Mouse (Mus musculus) limb, embryonic 12.5 days (tissue): Measurements from ENCODE around the gene Dnajb5. TPM values are rescaled to one million over a fixed set of nuclear protein-coding genes. Genes with fewer than 3 reads are reported as not detected.

ENCODE experiments used
- ATAC-seq: fragments of 200-750 bp; cut with Nextera tagmentation; 2 replicates; pipeline ENCODE4 v1.8.0; 2017; ENCODE audit warnings: low read depth, moderate TSS enrichment; ENCODE audit not compliant: insufficient number of reproducible peaks, insufficient read depth, low FRiP score, low TSS enrichment
- H3K27ac ChIP-seq: fragments of 300-500 bp; sonication (generic); 2 replicates; pipeline ENCODE4 v1.5.1; 2016; ENCODE audit warnings: mild to moderate bottlenecking, moderate library complexity
- H3K27me3 ChIP-seq: fragments of 300-500 bp; sonication (generic); 2 replicates; pipeline ENCODE4 v1.6.1; 2016; ENCODE audit warnings: mild to moderate bottlenecking, moderate library complexity
- H3K36me3 ChIP-seq: fragments of 300-500 bp; sonication (generic); 2 replicates; pipeline ENCODE4 v1.6.1; 2016; ENCODE audit warnings: mild to moderate bottlenecking, moderate library complexity
- H3K4me1 ChIP-seq: fragments of 300-500 bp; sonication (generic); replicated peaks from 2 replicates; pipeline ENCODE4 v1.6.1; 2016
- H3K4me2 ChIP-seq: fragments of 300-500 bp; sonication (generic); 2 replicates; pipeline ENCODE4 v1.6.1; 2016; ENCODE audit warnings: mild to moderate bottlenecking, moderate library complexity
- H3K4me3 ChIP-seq: fragments of 300-500 bp; sonication (generic); replicated peaks from 2 replicates; pipeline ENCODE4 v1.5.1; 2016; ENCODE audit warnings: mild to moderate bottlenecking
- H3K9ac ChIP-seq: fragments of 300-500 bp; sonication (generic); replicated peaks from 2 replicates; pipeline ENCODE4 v1.6.1; 2016; ENCODE audit warnings: mild to moderate bottlenecking, moderate library complexity
- H3K9me3 ChIP-seq: fragments of 300-500 bp; sonication (generic); 2 replicates; pipeline ENCODE4 v1.6.1; 2016; ENCODE audit warnings: mild to moderate bottlenecking, moderate library complexity
- WGBS: fragments of 180-500 bp; shearing (Covaris S2); methylation state at CpG from one replicate; pipeline ENCODE4 v1.1.7; 2016; 5-methylcytosine and 5-hydroxymethylcytosine counted together
- polyA plus RNA-seq: library from polyadenylated mRNA; unstranded; fragments of >200 nt; fragmentation: Nextera tagmentation; extraction: Ambion mirVana; gene quantifications from 2 replicates; pipeline ENCODE4 v1.2.1, GENCODE M21; 2016

The Dnajb5 gene
- polyA plus RNA-seq, 1 experiment from 2014 or later = 6.6 TPM

DNA sequence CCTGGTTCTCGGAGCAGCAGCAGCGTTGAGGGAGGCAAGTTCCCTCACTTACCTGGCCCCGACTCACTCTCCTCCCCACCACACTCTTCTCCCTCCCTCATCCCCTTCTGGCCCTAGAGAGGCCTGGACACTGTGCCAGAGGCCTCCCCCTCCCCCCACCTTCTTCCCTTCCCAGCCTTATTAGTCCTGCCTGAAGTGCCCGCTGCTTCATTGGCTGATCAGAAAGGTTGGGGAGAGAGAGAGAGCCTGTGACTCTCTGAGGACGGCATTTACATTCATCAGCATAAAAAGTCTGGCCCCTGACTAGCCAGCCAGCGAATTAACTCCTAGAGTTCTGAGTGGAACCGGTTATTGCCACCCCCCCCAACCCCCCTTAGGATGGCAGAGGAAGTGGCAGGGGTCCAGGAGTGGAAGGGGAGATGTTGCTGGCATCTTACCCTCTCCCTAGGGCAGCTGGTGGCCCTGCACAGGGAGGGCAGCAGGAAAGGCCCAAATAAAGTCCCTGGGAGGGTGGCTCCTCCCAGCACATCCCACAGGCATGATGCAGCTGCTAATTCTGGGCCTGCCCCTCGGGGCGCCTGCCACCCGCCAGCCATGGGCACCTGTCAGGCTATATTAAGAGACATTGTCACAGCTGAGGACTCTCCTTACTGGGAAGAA, 4.0 kb downstream of the Dnajb5 start:
- H3K4me2 ChIP-seq = no peak overlapping the region
- H3K9me3 ChIP-seq = no peaks in the 10 kb centered on the region
- H3K36me3 ChIP-seq = peaks cover 40% of the 10 kb centered on the region
- H3K9ac ChIP-seq = no peak overlapping the region
- H3K27me3 ChIP-seq = peaks cover 6% of the 10 kb centered on the region
- H3K4me3 ChIP-seq = no peak overlapping the region
- ATAC-seq = no peak
- 21% methylated on average over 10 of the region's 10 CpGs for WGBS
- H3K4me1 ChIP-seq = peaks cover 39% of the 10 kb centered on the region
- H3K27ac ChIP-seq = no peak overlapping the region

DNA sequence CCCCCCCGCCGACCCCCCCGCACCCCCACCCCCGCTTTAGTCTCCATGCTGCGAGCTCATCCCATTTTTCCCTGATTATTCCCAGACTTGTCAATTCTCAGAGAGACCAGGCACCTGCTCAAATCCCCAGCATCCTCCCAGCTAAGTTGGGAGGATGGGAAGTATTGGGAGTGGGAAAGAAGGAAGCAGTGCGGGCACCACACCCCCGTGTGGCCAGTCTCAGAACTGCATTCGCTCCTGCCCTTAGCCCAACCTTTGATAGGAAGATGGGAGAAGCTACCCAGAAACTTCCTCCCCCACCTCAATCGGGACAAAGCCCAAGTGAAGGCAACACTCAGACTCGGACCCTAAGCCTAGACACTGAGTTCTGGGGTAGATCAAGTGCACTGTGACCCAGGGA, 4.7 kb downstream of the Dnajb5 start:
- peaks cover 40% of the 10 kb centered on the region for H3K36me3 ChIP-seq
- no peak overlapping the region for H3K9ac ChIP-seq
- H3K4me1 ChIP-seq = peaks cover 32% of the 10 kb centered on the region
- no peak for ATAC-seq
- no peak overlapping the region for H3K27ac ChIP-seq
- no peak overlapping the region for H3K4me3 ChIP-seq
- H3K4me2 ChIP-seq = no peak overlapping the region
- WGBS = 7% methylated on average over 10 of the region's 10 CpGs
- H3K27me3 ChIP-seq = no peaks in the 10 kb centered on the region
- no peaks in the 10 kb centered on the region for H3K9me3 ChIP-seq

DNA sequence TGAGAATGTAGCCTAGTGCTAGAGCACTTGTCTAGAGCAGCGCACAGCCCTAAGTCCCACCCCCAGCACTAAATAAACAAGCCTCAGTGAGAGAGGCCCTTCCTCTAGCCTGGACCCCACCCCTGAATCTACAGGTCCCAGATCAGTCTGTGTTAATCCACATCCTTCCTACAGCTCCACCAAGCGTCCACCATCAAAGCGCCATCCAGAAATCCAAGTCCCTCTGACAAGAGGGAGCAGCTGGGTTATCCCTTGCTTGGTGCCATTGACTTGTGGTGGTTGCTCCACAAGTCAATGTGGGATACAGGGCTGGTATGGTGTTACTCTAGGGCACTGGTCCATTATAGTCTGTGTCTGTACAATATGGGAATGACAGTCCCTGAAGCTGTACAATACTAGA, 5.6 kb downstream of the Dnajb5 start:
- H3K9me3 ChIP-seq = no peaks in the 10 kb centered on the region
- H3K27ac ChIP-seq = no peak overlapping the region

DNA sequence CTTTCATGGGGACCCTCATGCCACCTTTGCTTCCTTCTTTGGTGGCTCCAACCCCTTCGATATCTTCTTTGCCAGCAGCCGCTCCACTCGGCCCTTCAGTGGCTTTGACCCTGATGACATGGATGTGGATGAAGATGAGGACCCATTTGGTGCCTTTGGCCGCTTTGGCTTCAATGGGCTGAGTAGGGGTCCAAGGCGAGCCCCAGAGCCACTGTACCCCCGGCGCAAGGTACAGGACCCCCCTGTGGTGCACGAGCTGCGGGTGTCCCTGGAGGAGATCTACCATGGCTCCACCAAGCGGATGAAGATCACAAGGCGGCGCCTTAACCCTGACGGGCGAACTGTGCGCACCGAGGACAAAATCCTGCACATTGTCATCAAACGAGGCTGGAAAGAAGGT, 7.0 kb downstream of the Dnajb5 start:
- no peak overlapping the region for H3K4me3 ChIP-seq
- peaks cover 40% of the 10 kb centered on the region for H3K36me3 ChIP-seq
- ATAC-seq = no peak
- 93% methylated on average over 17 of the region's 17 CpGs for WGBS
- no peak overlapping the region for H3K4me2 ChIP-seq
- no peak overlapping the region for H3K9ac ChIP-seq
- H3K9me3 ChIP-seq = no peaks in the 10 kb centered on the region
- H3K4me1 ChIP-seq = peaks cover 17% of the 10 kb centered on the region
- no peak overlapping the region for H3K27ac ChIP-seq
- H3K27me3 ChIP-seq = no peaks in the 10 kb centered on the region

More for the DNA sequence above, 5.6 kb downstream of the Dnajb5 start:
- 87% methylated on average over 3 of the region's 3 CpGs for WGBS
- Histone ChIP-seq H3K4me2 (no peak overlapping the region), H3K9ac (no peak overlapping the region), H3K4me1 (peaks cover 31% of the 10 kb centered on the region), H3K36me3 (peaks cover 40% of the 10 kb centered on the region), H3K27me3 (no peaks in the 10 kb centered on the region), H3K4me3 (no peak overlapping the region)
- no peak for ATAC-seq

DNA sequence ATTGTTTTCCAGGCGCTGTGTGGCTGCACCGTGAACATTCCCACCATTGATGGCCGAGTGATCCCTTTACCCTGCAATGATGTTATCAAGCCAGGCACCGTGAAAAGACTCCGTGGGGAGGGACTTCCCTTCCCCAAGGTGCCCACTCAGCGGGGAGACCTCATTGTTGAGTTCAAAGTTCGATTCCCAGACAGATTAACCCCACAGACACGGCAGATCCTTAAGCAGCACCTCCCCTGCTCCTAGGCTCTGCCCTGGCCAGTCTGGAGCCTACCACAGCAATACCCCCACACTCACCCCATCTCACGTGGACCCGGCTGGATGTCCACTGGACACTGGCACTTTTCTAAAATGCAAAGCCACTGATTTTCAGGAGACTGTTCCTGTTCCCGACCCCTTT, 7.7 kb downstream of the Dnajb5 start:
- 89% methylated on average over 11 of the region's 11 CpGs for WGBS
- Histone ChIP-seq H3K9me3 (no peaks in the 10 kb centered on the region), H3K4me3 (no peak overlapping the region), H3K36me3 (peaks cover 40% of the 10 kb centered on the region), H3K27me3 (no peaks in the 10 kb centered on the region), H3K4me2 (no peak overlapping the region), H3K4me1 (peaks cover 11% of the 10 kb centered on the region), H3K9ac (no peak overlapping the region), H3K27ac (no peak overlapping the region)
- no peak for ATAC-seq

DNA sequence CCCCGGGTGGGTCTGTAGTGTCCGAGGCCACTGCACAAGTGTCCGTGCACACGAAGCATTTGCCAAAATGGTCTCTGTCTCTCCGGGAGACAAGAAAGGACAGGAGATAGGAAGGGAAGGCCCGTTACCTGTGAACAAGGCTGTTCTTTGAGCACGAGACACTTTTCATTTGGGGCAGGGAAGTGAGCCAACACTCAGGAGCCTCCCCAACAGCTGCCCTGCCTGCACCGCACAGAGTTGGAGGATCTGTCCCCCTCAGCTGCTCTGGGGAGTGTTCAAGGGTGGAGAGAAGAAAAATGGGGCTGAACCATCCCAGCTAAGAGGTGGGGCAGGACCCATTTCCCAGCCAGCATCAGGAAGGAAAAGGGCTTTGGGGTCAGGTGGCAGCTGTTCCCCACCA, 8.4 kb downstream of the Dnajb5 start:
- 90% methylated on average over 8 of the region's 8 CpGs for WGBS

DNA sequence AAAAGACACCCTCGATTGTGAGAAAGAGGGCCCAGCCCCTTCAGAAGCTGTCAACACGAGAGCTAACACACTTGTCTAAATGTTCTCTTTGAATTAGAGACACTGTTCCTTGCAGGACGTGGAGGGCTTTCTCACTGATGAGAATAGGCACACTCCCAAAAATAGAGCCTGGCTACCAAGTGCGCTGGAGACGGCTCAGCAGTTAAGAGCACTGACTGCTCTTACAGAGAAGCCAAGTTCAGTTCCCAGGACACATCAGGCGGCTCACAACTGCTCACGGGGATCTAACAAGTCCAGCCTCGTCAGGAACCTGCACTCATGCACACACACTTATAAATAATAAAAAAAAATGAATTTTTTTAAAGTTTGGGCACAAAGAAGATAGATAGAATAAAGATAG, 9.3 kb downstream of the Dnajb5 start:
- Histone ChIP-seq H3K36me3 (peaks cover 32% of the 10 kb centered on the region), H3K27ac (no peak overlapping the region), H3K4me3 (no peak overlapping the region), H3K4me1 (no peaks in the 10 kb centered on the region), H3K4me2 (no peak overlapping the region), H3K27me3 (no peaks in the 10 kb centered on the region), H3K9me3 (no peaks in the 10 kb centered on the region), H3K9ac (no peak overlapping the region)
- no peak for ATAC-seq
- 73% methylated on average over 8 of the region's 8 CpGs for WGBS

More for the DNA sequence above, 8.4 kb downstream of the Dnajb5 start:
- H3K27ac ChIP-seq = no peak overlapping the region
- H3K4me1 ChIP-seq = peaks cover 10% of the 10 kb centered on the region
- H3K9me3 ChIP-seq = no peaks in the 10 kb centered on the region
- no peak overlapping the region for H3K4me3 ChIP-seq
- no peak overlapping the region for H3K9ac ChIP-seq
- H3K27me3 ChIP-seq = no peaks in the 10 kb centered on the region
- peaks cover 40% of the 10 kb centered on the region for H3K36me3 ChIP-seq
- no peak overlapping the region for H3K4me2 ChIP-seq
- ATAC-seq = no peak

DNA sequence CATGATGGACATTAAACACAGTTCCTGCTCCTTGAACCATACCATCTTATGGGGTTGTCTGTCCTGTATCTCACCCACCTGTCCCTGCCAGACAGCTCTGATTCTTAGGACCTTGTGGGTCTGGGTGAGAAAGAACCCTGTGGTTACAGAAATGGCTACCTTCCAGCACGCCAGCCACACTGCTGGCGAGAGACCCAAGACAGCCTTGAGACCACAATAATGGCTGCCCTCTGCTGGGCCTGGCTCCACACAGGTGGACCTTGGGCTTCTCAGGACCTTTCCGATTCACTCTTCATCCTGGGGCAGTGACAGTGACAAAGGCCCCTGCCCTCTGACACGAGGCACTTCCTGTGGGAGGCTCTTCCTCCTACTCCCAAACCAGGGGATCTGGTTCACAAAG, 9.8 kb downstream of the Dnajb5 start:
- H3K4me1 ChIP-seq = no peaks in the 10 kb centered on the region
- no peak overlapping the region for H3K4me3 ChIP-seq
- WGBS = 71% methylated on average over 4 of the region's 4 CpGs
- no peaks in the 10 kb centered on the region for H3K27me3 ChIP-seq
- peaks cover 32% of the 10 kb centered on the region for H3K36me3 ChIP-seq
- H3K4me2 ChIP-seq = no peak overlapping the region
- ATAC-seq = no peak
- no peak overlapping the region for H3K27ac ChIP-seq
- no peak overlapping the region for H3K9ac ChIP-seq
- no peaks in the 10 kb centered on the region for H3K9me3 ChIP-seq

DNA sequence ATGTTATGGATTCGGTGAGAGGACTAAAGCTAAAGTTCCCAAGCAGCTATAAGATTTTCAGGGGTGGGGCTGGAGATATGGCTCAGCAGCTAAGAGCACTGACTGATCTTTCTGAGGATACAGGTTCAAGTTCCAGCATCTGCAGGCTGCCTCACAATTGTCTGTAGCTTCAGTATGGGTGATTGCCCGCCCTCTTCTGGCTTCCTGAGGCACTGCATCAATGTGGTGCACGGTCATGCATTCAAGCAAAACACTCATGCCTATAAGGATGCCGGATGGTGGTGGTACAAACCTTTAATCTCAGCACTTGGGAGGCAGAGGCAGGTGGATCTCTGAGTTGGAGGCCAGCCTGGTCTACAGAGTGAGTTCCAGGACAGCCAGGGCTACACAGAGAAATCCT, 12.0 kb downstream of the Dnajb5 start:
- Histone ChIP-seq H3K4me1 (0 out of 2 replicates have a peak, but pooled peaks cover 4% of the 10 kb centered on the region), H3K36me3 (peaks cover 17% of the 10 kb centered on the region), H3K27me3 (0 out of 2 replicates have a peak, but pooled peaks cover 5% of the 10 kb centered on the region), H3K27ac (no peak overlapping the region), H3K4me2 (no peak overlapping the region), H3K9me3 (no peaks in the 10 kb centered on the region), H3K9ac (no peak overlapping the region), H3K4me3 (no peak overlapping the region)
- WGBS = 38% methylated on average over 4 of the region's 4 CpGs
- ATAC-seq = no peak

DNA sequence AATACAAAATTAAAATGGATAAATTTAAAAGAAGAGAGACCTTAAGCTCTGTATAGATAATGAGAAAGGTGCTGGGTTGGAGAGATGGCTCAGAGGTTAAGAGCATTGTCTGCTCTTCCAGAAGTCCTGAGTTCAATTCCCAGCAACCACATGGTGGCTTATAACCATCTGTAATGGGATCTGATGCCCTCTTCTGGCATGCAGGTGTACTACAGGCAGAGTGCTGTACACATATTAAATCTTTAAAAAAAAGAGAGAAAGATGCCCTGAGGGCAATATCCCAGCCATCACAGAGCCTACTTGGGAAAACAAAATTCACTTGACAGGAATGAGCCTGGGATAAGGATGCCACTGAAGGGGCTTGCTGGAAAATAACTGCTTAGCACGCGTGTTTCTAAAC, 13.9 kb downstream of the Dnajb5 start:
- ATAC-seq = no peak
- H3K36me3 ChIP-seq = no peaks in the 10 kb centered on the region
- H3K4me1 ChIP-seq = 0 out of 2 replicates have a peak, but pooled peaks cover 4% of the 10 kb centered on the region
- no peak overlapping the region for H3K9ac ChIP-seq
- H3K4me2 ChIP-seq = no peak overlapping the region
- H3K27me3 ChIP-seq = 0 out of 2 replicates have a peak, but pooled peaks cover 5% of the 10 kb centered on the region
- no peak overlapping the region for H3K4me3 ChIP-seq
- WGBS = 88% methylated on average over 2 of the region's 2 CpGs
- no peak overlapping the region for H3K27ac ChIP-seq
- no peaks in the 10 kb centered on the region for H3K9me3 ChIP-seq

DNA sequence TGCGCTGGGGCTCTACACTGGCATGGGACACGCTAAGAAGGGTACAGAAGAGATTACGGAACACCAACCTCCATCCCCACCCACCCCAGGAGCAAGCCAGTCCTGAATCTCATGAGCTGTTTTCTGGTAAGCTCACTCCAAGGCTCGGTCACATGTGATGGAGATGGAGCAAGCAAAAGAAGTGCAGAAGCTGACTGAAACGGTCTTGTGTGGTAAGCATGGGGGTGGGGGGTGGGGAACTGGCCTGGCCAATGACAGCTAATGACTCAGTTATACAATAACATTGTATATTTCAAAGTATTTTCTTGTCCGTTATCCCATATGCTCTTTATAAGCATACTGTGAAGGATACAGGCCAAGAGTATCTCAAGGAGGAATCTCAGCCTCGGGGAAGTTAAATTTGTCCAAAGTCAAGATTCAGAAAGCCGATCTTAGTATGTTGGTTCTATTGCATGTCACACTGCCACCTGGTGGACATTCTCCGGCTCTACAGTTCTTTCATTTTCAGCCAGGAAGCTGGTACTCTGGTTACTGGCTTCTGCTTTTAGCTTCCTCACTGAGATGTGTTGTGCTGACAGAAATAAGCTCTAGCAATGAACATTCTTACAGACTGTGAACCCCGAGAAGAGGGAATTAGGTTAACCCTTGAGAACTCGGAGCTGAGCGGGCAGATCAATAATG, 15.6 kb downstream of the Dnajb5 start:
- 0 out of 2 replicates have a peak, but pooled peaks cover 5% of the 10 kb centered on the region for H3K27me3 ChIP-seq
- no peaks in the 10 kb centered on the region for H3K9me3 ChIP-seq
- H3K36me3 ChIP-seq = no peaks in the 10 kb centered on the region
- H3K4me2 ChIP-seq = peak overlapping the region; percentile 41
- no peak overlapping the region for H3K9ac ChIP-seq
- no peak overlapping the region for H3K27ac ChIP-seq
- WGBS = 19% methylated on average over 12 of the region's 12 CpGs
- H3K4me3 ChIP-seq = 0 out of 2 replicates have a peak overlapping the region, but pooled peaks have one; percentile 2
- H3K4me1 ChIP-seq = 0 out of 2 replicates have a peak, but pooled peaks cover 4% of the 10 kb centered on the region
- peak; percentile 63 for ATAC-seq
